Mouse (Mus musculus) stomach, postnatal 0 days (tissue): ENCODE measurements at regions not wholly inside any gene's neighbourhood (a gene's known extent, or its start where the extent isn't known, plus 50 kb on each side); places are given as distances from the start of the nearest gene placed in this dataset.

Experiments used
- CTCF ChIP-seq: IDR thresholded peaks from 2 replicates; pipeline ENCODE4 v1.5.1; 2016; ENCODE audit warnings: antibody characterized with exemption, low read depth, mild to moderate bottlenecking, moderate library complexity
- EP300 ChIP-seq: optimal IDR thresholded peaks from 2 replicates; pipeline ENCODE3; 2016; ENCODE audit warnings: antibody characterized with exemption

GRCm38 (mm10) chr2:128353457-128353856 lies 227.6 kb downstream of the Bcl2l11 start:
- no peak for TF ChIP-seq CTCF
- TF ChIP-seq EP300 = no peak
